Mouse (Mus musculus): ENCODE measurements around the gene Atox1. TPM values are rescaled to one million over a fixed set of nuclear protein-coding genes. Genes with fewer than 3 reads are reported as not detected.
"Not testable (repeated sequence)": the region's sequence is repeated elsewhere in the genome, so short reads cannot be mapped to it uniquely, and the experiment has no call there.

The Atox1 gene
- polyA plus RNA-seq, 1 experiment from 2014 or later: 402 TPM

- 4% methylated on average over 7 of the region's 9 CpGs for WGBS
- peaks cover 80% of the 10 kb centered on the region for H3K4me1 ChIP-seq
- H3K36me3 ChIP-seq: no peaks in the 10 kb centered on the region
- H3K27me3 ChIP-seq: no peaks in the 10 kb centered on the region
- H3K27ac ChIP-seq: peak overlapping the region; percentile 95
- H3K4me2 ChIP-seq: peak overlapping the region; percentile 73
- no peaks in the 10 kb centered on the region for H3K9me3 ChIP-seq (replicated peaks)
- H3K4me3 ChIP-seq (replicated peaks): peak overlapping the region; percentile 65
- peak overlapping the region; percentile 69 for H3K9ac ChIP-seq
- peak; percentile 90 for ATAC-seq (replicated peaks; ENCODE audit: low FRiP score)
Observed at GRCm38 (mm10) chr11:55419678-55420307, 41.2 kb downstream of the Atox1 start.

- H3K4me1 ChIP-seq: peaks cover 80% of the 10 kb centered on the region
- 2% methylated on average over 4 of the region's 4 CpGs for WGBS
- ATAC-seq (replicated peaks; ENCODE audit: low FRiP score): no peak; the same call in 1 of the 2 replicates
Observed at GRCm38 (mm10) chr11:55419296-55419677, 41.8 kb downstream of the Atox1 start.

GRCm38 (mm10) chr11:55418704-55419061 is 42.4 kb downstream of the Atox1 start:
- Histone ChIP-seq H3K4me1 (peaks cover 80% of the 10 kb centered on the region), H3K4me2 (peak overlapping the region; percentile 73), H3K9ac (peak overlapping the region; percentile 69), H3K27ac (peak overlapping the region; percentile 95), H3K27me3 (no peaks in the 10 kb centered on the region), H3K4me3 (replicated peaks) (peak overlapping the region; percentile 65), H3K36me3 (no peaks in the 10 kb centered on the region), H3K9me3 (replicated peaks) (no peaks in the 10 kb centered on the region)
- 7% methylated on average over 3 of the region's 3 CpGs for WGBS
- no peak for ATAC-seq (replicated peaks; ENCODE audit: low FRiP score)

More at GRCm38 (mm10) chr11:55419296-55419677, 41.8 kb downstream of the Atox1 start:
- peak overlapping the region; percentile 65 for H3K4me3 ChIP-seq (replicated peaks)
- no peaks in the 10 kb centered on the region for H3K27me3 ChIP-seq
- H3K4me2 ChIP-seq: peak overlapping the region; percentile 73
- no peaks in the 10 kb centered on the region for H3K9me3 ChIP-seq (replicated peaks)
- peak overlapping the region; percentile 69 for H3K9ac ChIP-seq
- no peaks in the 10 kb centered on the region for H3K36me3 ChIP-seq
- peak overlapping the region; percentile 95 for H3K27ac ChIP-seq

GRCm38 (mm10) chr11:55417898-55418703 is 42.9 kb downstream of the Atox1 start:
- no peaks in the 10 kb centered on the region for H3K36me3 ChIP-seq
- peaks cover 80% of the 10 kb centered on the region for H3K4me1 ChIP-seq

GRCm38 (mm10) chr11:55416609-55417265 is 44.3 kb downstream of the Atox1 start:
- 43% methylated on average over 6 of the region's 6 CpGs for WGBS

More at GRCm38 (mm10) chr11:55417898-55418703, 42.9 kb downstream of the Atox1 start:
- Histone ChIP-seq H3K4me3 (replicated peaks) (peak overlapping the region; percentile 65), H3K4me2 (peak overlapping the region; percentile 73), H3K27me3 (no peaks in the 10 kb centered on the region), H3K9ac (peak overlapping the region; percentile 69), H3K27ac (peak overlapping the region; percentile 95), H3K9me3 (replicated peaks) (no peaks in the 10 kb centered on the region)
- WGBS: 1% methylated on average over 24 of the region's 24 CpGs
- peak; percentile 66 for ATAC-seq (replicated peaks; ENCODE audit: low FRiP score)

GRCm38 (mm10) chr11:55415731-55416130 is 45.3 kb downstream of the Atox1 start:
- H3K27me3 ChIP-seq; H3K9ac ChIP-seq; H3K4me3 ChIP-seq (replicated peaks); H3K9me3 ChIP-seq (replicated peaks); H3K36me3 ChIP-seq; ATAC-seq (replicated peaks; ENCODE audit: low FRiP score): not testable (repeated sequence)
- 75% methylated on average over 6 of the region's 6 CpGs for WGBS
- Histone ChIP-seq H3K4me1 (peaks cover 92% of the 10 kb centered on the region), H3K27ac (peak overlapping the region; percentile 95), H3K4me2 (peak overlapping the region; percentile 73)

More at GRCm38 (mm10) chr11:55416609-55417265, 44.3 kb downstream of the Atox1 start:
- peaks cover 7% of the 10 kb centered on the region for H3K36me3 ChIP-seq
- H3K27ac ChIP-seq: peak overlapping the region; percentile 95
- H3K9ac ChIP-seq: no peak overlapping the region
- H3K27me3 ChIP-seq: no peaks in the 10 kb centered on the region
- H3K4me3 ChIP-seq (replicated peaks): peak overlapping the region; percentile 9; the same call in 1 of the 2 replicates
- no peak for ATAC-seq (replicated peaks; ENCODE audit: low FRiP score)
- no peaks in the 10 kb centered on the region for H3K9me3 ChIP-seq (replicated peaks)
- peaks cover 88% of the 10 kb centered on the region for H3K4me1 ChIP-seq
- peak overlapping the region; percentile 73 for H3K4me2 ChIP-seq

GRCm38 (mm10) chr11:55415036-55415704 is 45.9 kb downstream of the Atox1 start:
- Histone ChIP-seq H3K4me1 (peaks cover 92% of the 10 kb centered on the region), H3K27me3 (no peaks in the 10 kb centered on the region), H3K9ac (0 out of 2 replicates have a peak overlapping the region, but pooled peaks have one; percentile 33), H3K36me3 (peaks cover 11% of the 10 kb centered on the region), H3K4me2 (peak overlapping the region; percentile 73), H3K9me3 (replicated peaks) (no peaks in the 10 kb centered on the region), H3K27ac (peak overlapping the region; percentile 89), H3K4me3 (replicated peaks) (peak overlapping the region; percentile 11)
- no peak for ATAC-seq (replicated peaks; ENCODE audit: low FRiP score)
- WGBS: 11% methylated on average over 9 of the region's 9 CpGs

- peak overlapping the region; percentile 73 for H3K4me2 ChIP-seq
- peak overlapping the region; percentile 89 for H3K27ac ChIP-seq
- H3K4me3 ChIP-seq (replicated peaks): no peak overlapping the region
- no peak overlapping the region for H3K9ac ChIP-seq
- WGBS: 34% methylated on average over 5 of the region's 5 CpGs
- H3K9me3 ChIP-seq (replicated peaks): no peaks in the 10 kb centered on the region
- peaks cover 87% of the 10 kb centered on the region for H3K4me1 ChIP-seq
- no peaks in the 10 kb centered on the region for H3K27me3 ChIP-seq
- ATAC-seq (replicated peaks; ENCODE audit: low FRiP score): no peak
- peaks cover 20% of the 10 kb centered on the region for H3K36me3 ChIP-seq
Observed at GRCm38 (mm10) chr11:55414314-55414713, 46.7 kb downstream of the Atox1 start.

GRCm38 (mm10) chr11:55413416-55413796 is 47.6 kb downstream of the Atox1 start:
- 92% methylated on average over 2 of the region's 2 CpGs for WGBS
- H3K9me3 ChIP-seq (replicated peaks): no peaks in the 10 kb centered on the region
- H3K36me3 ChIP-seq: peaks cover 29% of the 10 kb centered on the region
- no peak overlapping the region for H3K4me2 ChIP-seq
- H3K27me3 ChIP-seq: no peaks in the 10 kb centered on the region
- H3K4me3 ChIP-seq (replicated peaks): no peak overlapping the region
- no peak for ATAC-seq (replicated peaks; ENCODE audit: low FRiP score)
- peaks cover 80% of the 10 kb centered on the region for H3K4me1 ChIP-seq
- peak overlapping the region; percentile 89; the same call in 1 of the 2 replicates for H3K27ac ChIP-seq
- H3K9ac ChIP-seq: no peak overlapping the region

- 89% methylated on average over 10 of the region's 10 CpGs for WGBS
- no peak overlapping the region for H3K9ac ChIP-seq
- peaks cover 81% of the 10 kb centered on the region for H3K4me1 ChIP-seq
- H3K9me3 ChIP-seq (replicated peaks): no peaks in the 10 kb centered on the region
- peak overlapping the region; percentile 70 for H3K27ac ChIP-seq
- no peak overlapping the region for H3K4me3 ChIP-seq (replicated peaks)
- H3K4me2 ChIP-seq: no peak overlapping the region
- H3K27me3 ChIP-seq: no peaks in the 10 kb centered on the region
- no peak for ATAC-seq (replicated peaks; ENCODE audit: low FRiP score)
- H3K36me3 ChIP-seq: peaks cover 35% of the 10 kb centered on the region
Observed at GRCm38 (mm10) chr11:55412680-55413415, 48.2 kb downstream of the Atox1 start.

GRCm38 (mm10) chr11:55412034-55412433 is 49.0 kb downstream of the Atox1 start:
- no peak overlapping the region for H3K4me2 ChIP-seq
- H3K9ac ChIP-seq: no peak overlapping the region
- no peak overlapping the region for H3K4me3 ChIP-seq (replicated peaks)
- no peaks in the 10 kb centered on the region for H3K27me3 ChIP-seq
- ATAC-seq (replicated peaks; ENCODE audit: low FRiP score): no peak
- H3K36me3 ChIP-seq: peaks cover 43% of the 10 kb centered on the region
- H3K27ac ChIP-seq: peak overlapping the region; percentile 70
- peaks cover 75% of the 10 kb centered on the region for H3K4me1 ChIP-seq
- 76% methylated on average over 7 of the region's 7 CpGs for WGBS
- H3K9me3 ChIP-seq (replicated peaks): no peaks in the 10 kb centered on the region
